In genomic region chr8:65108936-65109335, GRCm38 (mm10) we compare ENCODE assay signal across 32 mouse cellular contexts. TPM values are rescaled to one million over a fixed set of nuclear protein-coding genes. Genes with fewer than 3 reads are reported as not detected.
"Had no signal": no experiment of that assay in that cellular context is flagged by ENCODE, and none has a peak within 500 bp of the region (broad histone marks: within the 10 kb centered on the region; RNA-seq: fewer than 3 reads in every experiment).

No protein-coding gene starts in this region.

- ATAC-seq: hindbrain, embryonic 16.5 days; intestine, postnatal 0 days; liver, embryonic 12.5 days had no signal

- H3K27me3 ChIP-seq: heart, embryonic 12.5 days; hindbrain, embryonic 12.5 days; kidney, embryonic 15.5 days; limb, embryonic 13.5 days; limb, embryonic 15.5 days; liver, embryonic 12.5 days had no signal

- H3K27ac ChIP-seq: gastrocnemius, adult 2 months; heart, embryonic 10.5 days; hindbrain, embryonic 10.5 days; hindbrain, embryonic 12.5 days; hindbrain, embryonic 14.5 days; kidney, embryonic 15.5 days; layer of hippocampus, adult 2 months; left cerebral cortex, adult 2 months; limb, embryonic 13.5 days; limb, embryonic 15.5 days; liver, embryonic 12.5 days; liver, embryonic 14.5 days had no signal

- H3K9ac ChIP-seq: heart, embryonic 12.5 days; hindbrain, embryonic 12.5 days; hindbrain, embryonic 14.5 days; kidney, embryonic 15.5 days; limb, embryonic 13.5 days; limb, embryonic 15.5 days; liver, embryonic 12.5 days; liver, embryonic 14.5 days had no signal

- H3K4me2 ChIP-seq: heart, embryonic 12.5 days; hindbrain, embryonic 12.5 days; hindbrain, embryonic 14.5 days; kidney, embryonic 15.5 days; limb, embryonic 13.5 days; limb, embryonic 15.5 days; liver, embryonic 12.5 days had no signal

- H3K4me1 ChIP-seq: heart, embryonic 10.5 days; heart, embryonic 12.5 days; hindbrain, embryonic 10.5 days; hindbrain, embryonic 12.5 days; kidney, embryonic 15.5 days; limb, embryonic 13.5 days; limb, embryonic 15.5 days; liver, embryonic 12.5 days had no signal

- H3K9me3 ChIP-seq: heart, embryonic 10.5 days; heart, embryonic 12.5 days; hindbrain, embryonic 10.5 days; hindbrain, embryonic 12.5 days; kidney, embryonic 15.5 days; limb, embryonic 13.5 days; limb, embryonic 15.5 days; liver, embryonic 12.5 days had no signal

- DNase-seq: gastrocnemius, adult 2 months; gastrocnemius, postnatal 10 days; gastrocnemius, postnatal 25 days; heart, adult 18-20 months; heart, postnatal 10 days; heart, postnatal 4 days; kidney, adult 18-20 months; kidney, adult 9 months; kidney, postnatal 10 days; kidney, postnatal 25 days; kidney, postnatal 4 days; left cerebral cortex, postnatal 4 days had no signal

- H3K36me3 ChIP-seq: heart, embryonic 10.5 days; heart, embryonic 12.5 days; hindbrain, embryonic 10.5 days; hindbrain, embryonic 12.5 days; kidney, embryonic 15.5 days; limb, embryonic 13.5 days; limb, embryonic 15.5 days; liver, embryonic 12.5 days had no signal

- H3K4me3 ChIP-seq: gastrocnemius, adult 2 months; heart, embryonic 10.5 days; heart, embryonic 12.5 days; hindbrain, embryonic 10.5 days; hindbrain, embryonic 12.5 days; kidney, embryonic 15.5 days; layer of hippocampus, adult 2 months; left cerebral cortex, adult 2 months; limb, embryonic 13.5 days; limb, embryonic 15.5 days; liver, embryonic 12.5 days had no signal

RNA-seq across cellular contexts. Expression of gene BC030870, which starts 20.4 kb away (rescaled TPM):
- polyA plus RNA-seq: frontal cortex, adult 2 months; heart, embryonic 10.5 days; heart, embryonic 12.5 days; heart, embryonic 14.5 days; hindbrain, embryonic 10.5 days; hindbrain, embryonic 12.5 days; hindbrain, embryonic 14.5 days; hindbrain, embryonic 16.5 days; limb, embryonic 11.5 days; limb, embryonic 15.5 days; liver, adult 2 months; liver, embryonic 12.5 days had no signal

RNA-seq across cellular contexts. Expression of gene Gm10663, which starts 34.1 kb away (rescaled TPM):
- polyA plus RNA-seq: frontal cortex, adult 2 months; heart, embryonic 10.5 days; heart, embryonic 12.5 days; heart, embryonic 14.5 days; heart, embryonic 16.5 days; hindbrain, embryonic 10.5 days; hindbrain, embryonic 12.5 days; hindbrain, embryonic 14.5 days; hindbrain, embryonic 16.5 days; intestine, embryonic 14.5 days; intestine, postnatal 0 days; kidney, embryonic 15.5 days; limb, embryonic 11.5 days; limb, embryonic 13.5 days; limb, embryonic 15.5 days; liver, adult 2 months; liver, embryonic 12.5 days; liver, embryonic 14.5 days had no signal
